Mouse (Mus musculus): ENCODE data around the gene Cadm1.

The Cadm1 gene

DNA sequence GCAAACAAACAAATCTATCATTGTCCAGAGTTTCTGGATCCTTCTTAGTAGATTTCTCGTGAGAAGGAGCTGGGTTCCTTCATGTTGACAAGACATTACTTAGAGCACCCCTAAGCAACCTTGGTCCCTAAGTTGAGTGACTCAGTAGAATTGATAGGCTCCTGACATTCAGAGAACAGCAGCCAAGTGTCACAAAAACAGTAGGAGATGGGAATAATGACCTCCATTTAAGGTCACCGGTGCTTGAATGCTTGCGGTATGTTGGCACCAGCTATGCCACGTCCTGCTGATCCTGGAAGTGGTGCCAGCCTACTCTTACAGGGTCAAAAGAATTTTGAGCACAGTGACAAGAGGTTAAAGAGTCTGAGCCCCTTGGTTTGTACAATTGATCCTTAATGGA lies 139.2 kb downstream of the Cadm1 start:
- no peak for DNase-seq (ENCODE audit: low read depth, low spot score)

DNA sequence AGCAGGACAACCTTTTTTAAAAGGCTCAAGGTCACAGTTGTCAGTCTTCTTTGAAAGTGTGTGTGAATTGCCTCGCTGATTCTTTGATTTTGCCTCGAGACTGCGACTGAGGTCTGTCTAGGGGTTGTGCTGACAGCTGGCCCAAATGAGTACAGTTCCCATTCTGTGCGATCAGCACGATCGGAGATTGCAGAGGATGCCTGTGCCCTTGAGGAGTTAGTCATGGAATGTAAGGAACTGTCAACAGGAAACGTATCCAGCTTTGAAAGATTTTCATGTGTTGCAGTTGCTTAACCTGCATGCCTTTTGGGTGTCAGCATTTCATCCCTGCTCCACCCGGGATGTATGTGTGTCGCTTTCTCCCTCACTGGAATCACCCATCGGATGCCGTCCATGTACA lies 141.6 kb downstream of the Cadm1 start:
- DNase-seq (ENCODE audit: low read depth, low spot score), result no peak

DNA sequence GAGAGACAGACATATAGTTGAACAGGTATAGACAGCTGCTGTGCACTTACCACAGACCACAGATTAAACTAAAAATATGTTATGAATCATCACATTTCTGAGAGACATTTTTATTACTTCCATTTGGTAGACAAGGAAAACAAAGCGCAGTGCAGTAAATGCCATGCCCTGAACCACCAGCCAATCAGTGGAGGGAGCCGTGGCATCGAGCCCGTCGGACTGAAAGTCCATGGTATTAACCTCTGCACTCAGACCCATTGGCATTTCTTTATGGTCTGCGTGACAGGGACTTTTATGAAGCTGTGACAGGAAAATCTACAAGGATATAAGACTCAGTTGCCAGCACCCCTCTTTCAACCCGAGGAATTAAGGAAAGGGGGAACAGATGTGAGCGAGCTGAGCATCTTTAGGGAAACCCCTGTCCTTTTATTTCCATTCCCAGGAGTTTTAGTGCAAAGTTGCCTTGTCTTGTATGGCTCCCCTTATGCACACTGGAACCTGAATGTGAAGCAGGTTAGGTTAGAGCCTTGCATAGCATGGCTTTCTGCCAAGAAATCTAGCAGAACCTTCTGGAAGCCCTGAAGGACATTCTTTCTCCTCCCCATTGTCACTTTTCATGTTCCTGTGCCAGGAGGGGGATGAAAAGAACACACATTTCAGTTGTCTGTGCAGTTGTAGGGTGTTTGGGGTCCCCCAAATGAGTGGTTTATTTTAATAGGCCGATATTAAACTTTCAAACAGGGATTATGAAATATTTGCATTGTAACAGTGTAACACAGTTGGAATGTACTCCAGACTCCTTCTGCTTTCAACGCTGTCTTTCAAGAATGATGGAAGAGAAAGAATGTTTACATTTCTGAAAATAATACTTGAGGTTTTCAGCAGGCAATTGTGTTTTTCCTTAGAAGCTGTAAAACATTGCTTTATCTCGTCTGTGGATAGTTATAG lies 145.1 kb downstream of the Cadm1 start:
- DNase-seq (ENCODE audit: low read depth, low spot score), result no peak

DNA sequence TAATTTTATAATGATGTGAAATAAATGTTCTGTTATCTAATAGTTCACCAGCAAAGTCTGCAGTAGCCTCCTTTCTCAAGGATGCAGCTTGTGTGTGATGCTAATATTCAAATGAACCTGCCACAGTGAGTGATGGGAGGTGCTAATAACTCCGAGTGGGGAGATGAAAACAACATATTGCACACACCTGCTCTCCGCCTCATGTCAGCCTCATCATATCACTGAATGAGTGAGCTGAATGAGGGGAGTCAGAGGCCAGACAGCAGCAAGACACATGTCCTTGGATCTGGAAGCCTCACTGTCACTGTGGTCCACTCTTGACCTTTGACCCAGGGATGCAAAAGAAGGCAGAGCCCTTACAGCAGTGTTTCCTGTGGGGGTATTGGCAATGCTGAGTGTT lies 156.9 kb downstream of the Cadm1 start:
- no peak for DNase-seq (ENCODE audit: low read depth, low spot score)

DNA sequence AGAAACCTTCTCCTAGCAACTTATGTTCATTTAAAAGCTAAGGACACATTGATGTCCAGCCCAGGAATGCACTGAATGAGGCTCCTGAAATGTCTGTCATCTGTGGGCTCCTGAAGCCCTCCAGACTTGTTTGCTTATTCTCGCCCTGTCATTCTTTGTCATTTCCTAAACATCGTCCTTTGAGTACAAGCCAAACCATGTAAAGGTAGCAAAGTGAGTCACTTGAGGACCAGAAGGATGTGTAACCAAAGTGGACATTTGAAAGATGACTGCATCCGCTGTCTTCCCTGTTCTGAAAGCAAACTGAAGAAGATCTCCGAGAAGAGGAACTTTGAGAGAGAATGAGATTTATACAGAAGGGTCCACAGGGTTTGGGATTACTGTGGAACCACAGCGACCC lies 157.6 kb downstream of the Cadm1 start:
- no peak for DNase-seq (ENCODE audit: low read depth, low spot score)

DNA sequence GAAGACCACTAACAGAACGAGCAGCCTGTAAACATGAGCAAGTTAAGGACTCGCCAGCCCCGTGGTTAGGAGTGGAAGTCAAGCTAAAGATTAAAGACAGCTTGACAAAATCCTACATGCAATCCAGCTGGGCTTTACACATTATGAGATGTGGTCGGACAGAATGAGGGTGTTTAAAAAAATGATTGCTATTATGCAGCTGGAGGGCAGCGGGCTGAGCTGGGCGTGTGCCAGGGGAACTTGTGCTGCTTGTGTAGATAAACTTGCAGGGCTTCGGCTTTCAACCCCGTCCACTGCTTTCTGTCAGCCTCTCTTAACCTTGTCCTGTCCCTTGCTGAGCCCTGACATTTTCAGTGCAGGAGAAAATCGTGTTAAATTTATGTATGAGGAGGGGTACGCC lies 158.3 kb downstream of the Cadm1 start:
- DNase-seq (ENCODE audit: low read depth, low spot score), result no peak

DNA sequence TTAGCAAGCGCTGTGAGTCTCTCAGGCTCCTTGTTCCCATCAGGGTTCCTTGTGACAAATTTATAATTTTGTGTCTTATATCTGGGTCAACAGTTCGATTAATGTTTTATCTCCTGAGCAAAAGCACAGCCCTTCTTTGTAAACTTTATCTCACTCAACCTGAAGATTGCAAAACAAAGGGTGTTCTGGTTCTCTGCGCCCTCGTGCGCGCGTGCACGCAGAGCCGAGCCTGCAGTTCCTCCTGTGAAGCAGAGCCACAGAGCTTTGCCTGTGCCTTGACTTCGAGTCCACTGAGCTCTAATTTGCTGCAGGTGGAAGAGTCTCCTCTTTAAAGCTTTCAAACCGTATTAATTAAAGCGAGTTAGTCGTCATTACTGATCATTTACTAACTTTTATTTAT lies 162.9 kb downstream of the Cadm1 start:
- DNase-seq (ENCODE audit: low read depth, low spot score), result no peak

DNA sequence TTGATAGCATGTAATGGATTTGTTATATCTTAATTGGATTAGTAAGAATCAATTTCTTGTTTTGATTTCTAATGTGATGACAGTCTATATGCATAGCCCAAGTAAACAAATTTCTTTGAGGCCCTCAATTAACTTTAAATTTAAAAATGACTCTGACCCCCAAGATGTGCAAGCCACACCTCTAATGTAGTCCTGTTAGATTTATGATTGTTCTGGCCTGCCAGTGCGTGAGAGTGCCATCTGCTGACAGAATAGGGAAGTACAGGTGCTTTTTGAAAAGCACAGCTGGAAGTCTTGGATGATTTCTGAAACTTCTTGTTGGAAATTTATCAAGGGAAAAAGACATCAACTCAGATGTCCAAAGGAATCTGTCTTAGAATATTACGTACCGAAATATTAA lies 169.1 kb downstream of the Cadm1 start:
- DNase-seq (ENCODE audit: low read depth, low spot score), result no peak

DNA sequence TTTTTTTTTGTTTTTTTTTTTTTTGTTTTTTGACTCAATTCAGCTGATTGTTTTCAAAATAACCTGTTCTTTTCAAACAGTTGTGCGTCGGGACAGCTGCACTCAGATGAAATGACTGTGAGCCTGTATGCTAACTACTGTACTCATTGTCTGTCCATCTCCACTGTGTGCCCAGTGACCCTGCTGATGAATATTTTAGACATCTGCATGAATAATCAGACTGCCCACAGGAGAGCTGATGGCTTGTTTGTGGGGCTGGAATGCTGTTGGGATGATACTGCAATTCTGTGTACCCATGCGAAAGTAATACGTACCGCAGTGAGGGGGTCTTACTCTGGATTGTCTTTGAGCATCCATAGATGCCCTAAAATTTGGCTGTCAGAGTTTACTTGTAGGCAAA lies 170.0 kb downstream of the Cadm1 start:
- no peak for DNase-seq (ENCODE audit: low read depth, low spot score)

DNA sequence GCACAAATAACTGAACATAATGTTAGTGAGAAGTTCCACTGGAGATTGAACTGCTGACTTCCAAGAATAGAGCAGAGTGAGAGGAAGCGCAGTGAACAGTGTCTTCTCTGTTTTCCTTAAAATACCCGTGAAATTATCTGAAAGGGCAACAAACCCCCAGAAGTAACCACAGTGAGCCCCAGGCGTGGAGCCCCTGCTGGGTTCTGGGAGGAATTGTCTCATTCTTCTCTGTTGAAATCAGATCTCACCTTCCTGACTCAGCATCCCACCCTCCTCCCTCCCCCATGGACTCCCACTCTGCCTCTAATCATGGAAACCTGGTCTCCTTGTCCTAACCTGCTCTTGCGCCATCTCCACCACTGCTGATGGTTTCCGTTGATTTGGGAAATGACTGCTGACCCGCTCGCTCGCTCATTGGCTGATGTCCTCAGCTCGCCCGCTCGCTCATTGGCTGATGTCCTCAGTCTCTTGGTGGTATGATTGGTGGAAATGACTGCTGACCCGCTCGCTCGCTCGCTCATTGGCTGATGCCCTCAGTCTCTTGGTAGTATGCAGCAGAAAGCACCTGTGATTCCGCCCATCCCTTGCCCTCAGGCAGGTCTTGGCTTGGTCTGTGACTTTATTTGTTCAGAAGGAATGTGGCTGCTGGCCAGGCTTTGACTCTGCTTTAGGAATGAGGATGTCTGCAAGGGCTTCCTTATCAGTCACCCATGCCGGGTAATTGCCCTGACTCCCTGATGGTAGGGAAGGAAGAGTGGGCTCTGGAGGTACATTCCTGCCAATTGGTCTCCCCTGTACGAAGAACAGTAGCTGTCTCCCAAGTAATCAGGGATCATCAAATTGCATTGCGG lies 173.3 kb downstream of the Cadm1 start:
- DNase-seq (ENCODE audit: low read depth, low spot score), result no peak

DNA sequence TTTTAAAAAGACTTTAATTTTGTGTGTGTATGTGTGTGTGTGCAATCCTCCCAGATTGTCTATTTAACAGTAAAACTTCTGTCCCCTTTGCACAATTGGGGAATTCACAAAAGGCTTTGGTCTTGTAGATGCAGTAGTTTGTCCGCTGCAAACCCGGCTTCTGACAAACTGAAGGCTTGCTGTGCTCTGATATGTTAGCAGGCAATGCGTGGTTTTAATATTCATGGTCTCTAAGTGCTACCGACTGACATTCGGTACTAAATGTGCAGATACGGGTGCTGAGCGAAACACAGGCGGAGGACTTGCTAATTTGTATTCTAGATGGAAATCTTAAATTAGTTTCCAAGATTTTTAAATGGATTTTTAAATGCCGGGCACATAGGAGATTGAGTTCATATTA lies 176.4 kb downstream of the Cadm1 start:
- DNase-seq (ENCODE audit: low read depth, low spot score), result no peak

DNA sequence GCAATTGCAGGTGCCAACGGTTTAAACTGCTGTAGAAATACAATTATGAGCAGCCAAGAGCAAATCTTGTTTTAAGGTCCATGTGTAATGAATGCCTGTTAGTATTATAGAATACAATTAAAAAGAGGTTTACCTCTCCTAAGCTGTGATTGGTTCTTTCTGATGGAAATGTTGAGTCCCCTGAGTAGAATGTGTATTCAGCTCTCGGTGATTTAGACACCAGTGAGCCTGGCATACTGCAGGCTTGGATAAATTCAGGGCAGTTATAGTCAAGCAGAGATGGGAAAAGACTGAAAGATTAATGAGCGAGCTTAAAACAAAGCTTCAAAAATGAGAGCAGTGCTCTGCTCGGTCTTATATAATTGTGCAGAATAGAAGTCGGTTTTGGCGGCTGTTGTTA lies 177.4 kb downstream of the Cadm1 start:
- DNase-seq (ENCODE audit: low read depth, low spot score), result no peak

DNA sequence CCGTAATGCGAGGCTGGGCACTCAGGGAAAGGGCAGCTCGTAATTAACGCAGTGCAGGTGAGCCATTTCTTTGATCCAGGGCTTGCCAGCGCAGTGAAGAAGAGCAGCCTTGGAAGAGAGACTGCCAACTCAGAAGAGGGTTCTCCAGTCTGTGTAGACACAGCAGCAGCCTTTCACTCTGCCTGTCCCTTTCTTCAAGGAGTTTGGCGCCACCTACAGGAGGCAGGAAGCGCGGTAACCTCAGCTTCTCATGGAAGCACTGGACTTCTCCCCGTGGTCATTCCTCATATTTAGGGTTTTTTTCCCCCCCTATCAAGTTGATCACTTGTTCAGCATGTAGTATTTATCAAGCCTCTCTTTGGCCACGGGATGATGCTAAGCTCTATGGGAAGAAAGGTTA lies 178.3 kb downstream of the Cadm1 start:
- peak; percentile 65 for DNase-seq (ENCODE audit: low read depth, low spot score)

DNA sequence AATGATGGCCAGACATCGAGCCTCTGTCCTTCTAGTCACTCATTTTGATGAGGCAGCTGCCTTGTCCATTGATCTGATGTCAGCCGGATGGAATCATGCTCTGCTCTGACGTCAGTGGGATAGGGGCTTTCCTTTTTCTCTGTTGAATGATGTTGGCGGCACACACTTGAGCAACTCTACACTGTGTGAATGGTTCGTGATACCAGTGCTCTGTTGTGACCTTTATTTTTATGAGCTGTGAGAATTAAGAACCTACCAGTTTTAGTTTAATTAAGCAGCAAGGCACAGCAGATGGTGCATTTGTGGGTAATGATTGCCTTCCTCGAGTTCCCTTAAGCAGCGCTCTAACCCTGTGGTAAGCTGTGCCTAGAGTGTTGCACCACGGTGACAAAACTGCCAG lies 181.0 kb downstream of the Cadm1 start:
- DNase-seq (ENCODE audit: low read depth, low spot score), result no peak

DNA sequence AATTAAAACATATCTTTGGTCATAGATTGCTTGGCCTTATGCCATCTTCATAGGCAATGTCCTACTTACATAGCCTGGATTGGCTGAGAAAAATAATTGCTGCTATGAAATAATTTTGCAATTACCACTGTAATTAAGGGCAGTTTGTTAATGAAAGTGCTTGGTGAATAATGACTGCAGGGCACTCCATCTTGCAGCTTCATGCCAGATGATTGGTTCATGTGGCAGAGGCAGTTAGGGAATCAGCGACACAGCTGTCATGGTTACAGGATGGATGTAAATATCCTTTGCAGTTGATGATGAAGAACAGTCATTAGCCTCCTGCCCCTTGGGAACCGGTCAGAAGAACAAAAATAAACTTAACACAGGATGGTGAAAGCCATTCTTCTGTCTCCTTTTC lies 184.6 kb downstream of the Cadm1 start:
- no peak for DNase-seq (ENCODE audit: low read depth, low spot score)

DNA sequence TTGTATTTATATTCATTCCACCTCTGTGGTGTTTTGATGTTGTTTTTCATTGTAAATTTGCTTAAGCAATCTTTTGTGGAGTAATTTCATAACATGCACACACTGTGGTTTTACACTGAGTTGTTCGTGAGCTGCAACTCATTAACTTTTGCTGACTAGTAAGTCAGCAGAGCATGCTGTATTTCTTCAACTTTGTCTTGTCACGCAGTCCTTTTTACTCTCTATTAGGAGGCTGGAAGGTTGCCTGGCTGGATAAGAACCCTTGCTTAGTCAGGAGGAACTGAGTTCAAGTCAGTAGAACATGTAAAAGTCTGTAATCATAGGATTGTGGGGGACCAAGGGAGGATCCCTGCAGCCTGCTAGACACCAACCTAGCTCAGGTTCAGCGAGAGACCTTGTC lies 185.4 kb downstream of the Cadm1 start:
- no peak for DNase-seq (ENCODE audit: low read depth, low spot score)

DNA sequence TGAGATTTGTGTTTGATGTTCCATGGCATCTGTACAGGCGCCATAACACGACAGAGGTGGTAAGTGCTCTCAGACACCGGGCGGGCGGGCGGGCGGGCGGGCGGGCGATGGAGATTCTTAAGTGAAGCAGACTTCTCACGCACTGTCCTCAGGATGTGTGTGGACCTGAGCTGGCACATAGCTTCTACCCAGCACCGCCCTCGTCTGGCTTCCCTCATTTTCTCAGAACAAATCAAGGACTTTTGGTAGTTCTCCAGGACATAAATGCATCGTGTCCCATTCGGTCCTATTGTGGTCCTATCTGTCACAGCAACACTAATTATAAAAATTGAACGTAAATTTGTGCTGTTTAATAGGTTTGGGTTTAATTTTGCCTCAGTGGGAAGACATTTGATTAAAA lies 186.9 kb downstream of the Cadm1 start:
- no peak for DNase-seq (ENCODE audit: low read depth, low spot score)

DNA sequence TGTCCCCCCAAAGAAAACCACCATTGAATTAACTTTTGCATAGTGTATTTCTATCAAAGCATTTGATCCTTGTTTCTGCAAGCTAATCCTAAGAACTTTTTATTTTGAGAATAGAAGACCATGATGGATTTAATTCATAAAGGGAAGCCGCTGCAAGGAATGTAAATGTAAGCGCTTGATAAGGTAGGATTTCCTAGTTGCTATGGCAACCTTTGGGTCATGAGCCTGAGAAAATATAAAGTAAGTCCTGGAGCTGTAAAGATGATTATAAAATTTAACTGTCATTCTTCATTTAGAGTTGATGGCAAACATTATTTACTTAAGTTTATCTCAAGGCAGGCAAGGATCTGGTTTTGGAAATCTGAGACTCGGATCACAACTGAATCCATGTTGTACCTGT lies 197.6 kb downstream of the Cadm1 start:
- no peak for DNase-seq (ENCODE audit: low read depth, low spot score)

DNA sequence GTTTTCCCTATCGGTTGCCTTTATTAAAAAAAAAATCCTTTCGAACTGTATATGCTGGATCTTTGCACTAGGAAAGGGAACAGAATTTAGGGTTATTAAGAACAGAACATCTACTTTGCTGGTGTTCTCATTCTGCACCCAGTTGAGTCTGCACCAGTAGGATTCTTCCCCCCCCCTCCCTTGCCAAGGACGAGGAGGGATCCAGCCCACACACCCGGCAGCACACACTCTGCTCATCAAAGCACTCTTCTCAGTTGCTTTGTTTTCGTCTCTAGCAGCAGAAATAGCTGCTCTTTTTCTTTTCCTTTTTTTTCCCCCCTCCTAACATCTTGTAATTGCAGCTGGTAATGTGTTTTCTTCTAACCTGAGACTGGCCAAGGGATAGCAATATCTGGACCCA lies 198.9 kb downstream of the Cadm1 start:
- DNase-seq (ENCODE audit: low read depth, low spot score), result no peak

DNA sequence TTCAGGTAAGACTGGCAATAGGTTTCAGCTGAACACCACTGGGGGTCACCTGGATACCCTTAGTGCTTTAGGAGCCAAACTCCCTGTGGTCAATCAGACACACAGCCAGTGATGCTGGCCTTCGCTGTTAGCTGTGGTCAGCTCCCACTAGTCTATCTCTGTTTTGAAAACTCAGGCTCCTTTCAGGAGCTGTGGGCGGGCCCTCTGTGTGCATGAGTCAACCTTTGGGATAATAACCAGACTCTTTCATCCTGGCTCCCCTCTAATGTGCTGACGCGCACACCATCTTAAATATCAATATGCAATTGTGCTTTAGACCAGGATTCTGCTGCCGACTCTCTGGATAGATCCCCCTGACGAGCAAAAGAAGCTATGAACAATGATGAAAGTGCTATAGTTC lies 200.3 kb downstream of the Cadm1 start:
- DNase-seq (ENCODE audit: low read depth, low spot score), result no peak

DNA sequence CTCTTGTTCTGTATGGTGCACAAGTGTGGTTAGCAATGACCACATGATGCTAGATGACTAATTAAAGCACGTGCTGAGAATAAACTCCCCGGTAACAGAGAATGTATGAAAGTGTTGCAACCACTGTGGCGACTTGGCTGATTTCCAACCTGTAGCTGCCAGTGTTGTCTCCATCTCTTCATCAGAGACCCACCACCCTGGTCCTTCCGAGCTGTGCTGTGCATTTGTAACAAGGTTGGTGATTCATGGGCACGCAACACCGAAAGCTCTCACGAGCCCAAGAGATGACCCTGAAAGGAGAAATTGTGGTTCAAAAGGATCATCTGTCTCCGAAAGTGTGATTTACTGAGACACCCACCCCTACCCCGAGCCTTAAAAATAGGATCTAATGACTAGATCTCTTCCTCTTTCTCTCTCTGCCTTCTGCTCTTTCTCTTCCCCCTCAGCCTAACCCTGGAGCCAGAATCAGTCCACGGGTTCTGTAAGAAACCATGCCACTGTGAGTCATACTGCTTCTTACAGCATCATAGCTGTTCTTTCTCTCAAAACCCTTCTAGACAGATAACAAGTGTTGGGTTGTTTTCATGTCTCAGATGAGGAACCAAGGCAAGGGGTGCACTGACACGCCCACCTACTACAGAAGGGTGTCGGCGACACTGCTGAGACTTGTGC lies 203.9 kb downstream of the Cadm1 start:
- DNase-seq (ENCODE audit: low read depth, low spot score), result no peak

DNA sequence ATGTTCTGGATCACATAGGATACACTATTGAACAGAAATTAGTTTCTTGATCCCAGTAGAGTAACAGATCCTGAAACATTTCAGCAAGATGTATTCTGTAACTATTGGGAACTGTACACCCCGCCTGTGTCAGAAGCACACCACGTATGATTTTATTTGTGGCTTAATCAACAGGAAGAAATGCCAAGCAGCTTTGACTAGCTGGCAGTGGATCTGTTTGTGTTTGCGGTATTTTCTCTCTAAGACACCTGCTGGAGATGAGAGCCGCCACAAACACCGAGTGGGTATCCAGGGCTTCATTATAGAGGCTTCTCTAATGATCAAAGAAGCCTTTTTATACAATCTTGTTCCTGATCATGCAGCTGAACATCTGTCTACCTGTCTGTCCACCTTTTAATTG lies 204.9 kb downstream of the Cadm1 start:
- no peak for DNase-seq (ENCODE audit: low read depth, low spot score)

Data from brain, embryonic 18.5 days (tissue).